Mouse (Mus musculus) stomach, embryonic 14.5 days (tissue): Measurements from ENCODE around the gene Dtd2. TPM values are rescaled to one million over a fixed set of nuclear protein-coding genes. Genes with fewer than 3 reads are reported as not detected.

Experiments used
- ATAC-seq: fragments of 200-750 bp; cut with Nextera tagmentation; 2 replicates; pipeline ENCODE4 v1.8.0; 2017; ENCODE audit warnings: low read depth, moderate TSS enrichment; ENCODE audit not compliant: insufficient number of reproducible peaks, insufficient read depth, low FRiP score
- H3K27ac ChIP-seq: fragments of 300-500 bp; sonication (generic); 2 replicates; pipeline ENCODE4 v1.5.1; 2014; ENCODE audit warnings: mild to moderate bottlenecking, low read length, moderate library complexity, mixed read lengths
- H3K27me3 ChIP-seq: fragments of 300-500 bp; sonication (generic); 2 replicates; pipeline ENCODE4 v1.6.1; 2014; ENCODE audit warnings: low read length, control low read depth, mixed read lengths; ENCODE audit not compliant: control insufficient read depth, insufficient read depth
- H3K36me3 ChIP-seq: fragments of 300-500 bp; sonication (generic); 2 replicates; pipeline ENCODE4 v1.6.1; 2014; ENCODE audit warnings: mild to moderate bottlenecking, control low read depth, low read length, moderate library complexity, mixed read lengths; ENCODE audit not compliant: control insufficient read depth, insufficient read depth
- H3K4me1 ChIP-seq: fragments of 300-500 bp; sonication (generic); 2 replicates; pipeline ENCODE4 v1.6.1; 2014; ENCODE audit warnings: low read length, control low read depth, mixed read lengths; ENCODE audit not compliant: control insufficient read depth, insufficient read depth
- H3K4me2 ChIP-seq: fragments of 300-500 bp; sonication (generic); replicated peaks from 2 replicates; pipeline ENCODE4 v1.6.1; 2014; ENCODE audit warnings: low read depth, low read length, control low read depth
- H3K4me3 ChIP-seq: fragments of 300-500 bp; sonication (generic); 2 replicates; pipeline ENCODE4 v1.5.1; 2014; ENCODE audit warnings: low read depth, low read length, control low read depth
- H3K9ac ChIP-seq: fragments of 300-500 bp; sonication (generic); replicated peaks from 2 replicates; pipeline ENCODE4 v1.6.1; 2014; ENCODE audit warnings: low read depth, mild to moderate bottlenecking, control low read depth, low read length, moderate library complexity, mixed read lengths
- H3K9me3 ChIP-seq: fragments of 300-500 bp; sonication (generic); 2 replicates; pipeline ENCODE4 v1.6.1; 2016; ENCODE audit warnings: low read depth, low read length, control low read depth; ENCODE audit not compliant: control insufficient read depth
- WGBS: fragments of 180-500 bp; shearing (Covaris S2); extraction: QIAGEN DNeasy Blood & Tissue Kit; methylation state at CpG from one replicate; pipeline ENCODE4 v1.1.7; 2014; 5-methylcytosine and 5-hydroxymethylcytosine counted together
- polyA plus RNA-seq: library from polyadenylated mRNA; unstranded; fragments of >200 nt; fragmentation: Nextera tagmentation; extraction: Ambion mirVana; gene quantifications from 2 replicates; pipeline ENCODE4 v1.2.1, GENCODE M21; 2014

Dtd2 gene
- polyA plus RNA-seq, 1 experiment from 2014 or later, result 25.4 TPM

- 59% methylated on average over 7 of the region's 7 CpGs for WGBS
- ATAC-seq, result no peak
Measured at GRCm38 (mm10) chr12:52014494-52015029, 8.3 kb upstream of the Dtd2 start.

GRCm38 (mm10) chr12:52014044-52014443 lies 7.7 kb upstream of the Dtd2 start:
- H3K4me3 ChIP-seq, result no peak overlapping the region
- no peak for ATAC-seq
- no peaks in the 10 kb centered on the region for H3K36me3 ChIP-seq
- no peak overlapping the region for H3K27ac ChIP-seq
- no peaks in the 10 kb centered on the region for H3K27me3 ChIP-seq
- 79% methylated on average over 11 of the region's 11 CpGs for WGBS
- H3K9ac ChIP-seq, result no peak overlapping the region
- H3K4me2 ChIP-seq, result no peak overlapping the region
- H3K4me1 ChIP-seq, result 0 out of 2 replicates have a peak, but pooled peaks cover 8% of the 10 kb centered on the region
- H3K9me3 ChIP-seq, result no peaks in the 10 kb centered on the region

More at GRCm38 (mm10) chr12:52014494-52015029, 8.3 kb upstream of the Dtd2 start:
- Histone ChIP-seq H3K4me2 (no peak overlapping the region), H3K27ac (no peak overlapping the region), H3K27me3 (no peaks in the 10 kb centered on the region), H3K36me3 (no peaks in the 10 kb centered on the region), H3K9ac (no peak overlapping the region), H3K4me3 (no peak overlapping the region), H3K4me1 (0 out of 2 replicates have a peak, but pooled peaks cover 8% of the 10 kb centered on the region), H3K9me3 (no peaks in the 10 kb centered on the region)

- Histone ChIP-seq H3K9me3 (no peaks in the 10 kb centered on the region), H3K9ac (no peak overlapping the region), H3K36me3 (no peaks in the 10 kb centered on the region), H3K4me3 (no peak overlapping the region), H3K4me2 (peak overlapping the region; percentile 21; the same call in 1 of the 2 replicates), H3K27me3 (no peaks in the 10 kb centered on the region), H3K27ac (no peak overlapping the region), H3K4me1 (0 out of 2 replicates have a peak, but pooled peaks cover 8% of the 10 kb centered on the region)
- ATAC-seq, result no peak
- 14% methylated on average over 9 of the region's 9 CpGs for WGBS
Measured at GRCm38 (mm10) chr12:52013274-52013673, 7.0 kb upstream of the Dtd2 start.

- H3K27ac ChIP-seq, result no peak overlapping the region
- H3K9me3 ChIP-seq, result no peaks in the 10 kb centered on the region
- no peak overlapping the region for H3K4me3 ChIP-seq
- no peak overlapping the region for H3K9ac ChIP-seq
- WGBS, result 54% methylated on average over 8 of the region's 8 CpGs
- no peaks in the 10 kb centered on the region for H3K36me3 ChIP-seq
- H3K4me2 ChIP-seq, result no peak overlapping the region
- ATAC-seq, result no peak
- no peaks in the 10 kb centered on the region for H3K27me3 ChIP-seq
- H3K4me1 ChIP-seq, result 0 out of 2 replicates have a peak, but pooled peaks cover 8% of the 10 kb centered on the region
Measured at GRCm38 (mm10) chr12:52012159-52012558, 5.9 kb upstream of the Dtd2 start.

- 65% methylated on average over 2 of the region's 2 CpGs for WGBS
- no peak for ATAC-seq
- 0 out of 2 replicates have a peak, but pooled peaks cover 8% of the 10 kb centered on the region for H3K4me1 ChIP-seq
Measured at GRCm38 (mm10) chr12:52010630-52010961, 4.3 kb upstream of the Dtd2 start.

GRCm38 (mm10) chr12:52009928-52010629 lies 3.8 kb upstream of the Dtd2 start:
- no peaks in the 10 kb centered on the region for H3K9me3 ChIP-seq
- H3K4me1 ChIP-seq, result 0 out of 2 replicates have a peak, but pooled peaks cover 8% of the 10 kb centered on the region
- no peak overlapping the region for H3K4me2 ChIP-seq
- ATAC-seq, result no peak
- no peak overlapping the region for H3K9ac ChIP-seq
- H3K27me3 ChIP-seq, result no peaks in the 10 kb centered on the region
- 71% methylated on average over 15 of the region's 15 CpGs for WGBS
- no peaks in the 10 kb centered on the region for H3K36me3 ChIP-seq
- H3K27ac ChIP-seq, result no peak overlapping the region
- H3K4me3 ChIP-seq, result no peak overlapping the region

More at GRCm38 (mm10) chr12:52010630-52010961, 4.3 kb upstream of the Dtd2 start:
- H3K9ac ChIP-seq, result no peak overlapping the region
- H3K36me3 ChIP-seq, result no peaks in the 10 kb centered on the region
- no peak overlapping the region for H3K4me3 ChIP-seq
- no peak overlapping the region for H3K4me2 ChIP-seq
- no peaks in the 10 kb centered on the region for H3K27me3 ChIP-seq
- H3K9me3 ChIP-seq, result no peaks in the 10 kb centered on the region
- H3K27ac ChIP-seq, result no peak overlapping the region

GRCm38 (mm10) chr12:52006633-52006994 lies 313 bp upstream of the Dtd2 start:
- Histone ChIP-seq H3K27me3 (no peaks in the 10 kb centered on the region), H3K9me3 (no peaks in the 10 kb centered on the region), H3K4me2 (peak overlapping the region; percentile 62), H3K9ac (no peak overlapping the region), H3K36me3 (no peaks in the 10 kb centered on the region), H3K4me1 (no peaks in the 10 kb centered on the region), H3K4me3 (peak overlapping the region; percentile 57), H3K27ac (no peak overlapping the region)
- WGBS, result 51% methylated on average over 5 of the region's 5 CpGs
- ATAC-seq, result peak; percentile 72; the same call in 1 of the 2 replicates

GRCm38 (mm10) chr12:52002746-52003145 lies 3.6 kb downstream of the Dtd2 start:
- Histone ChIP-seq H3K4me1 (no peaks in the 10 kb centered on the region), H3K4me2 (no peak overlapping the region), H3K9ac (no peak overlapping the region), H3K27ac (no peak overlapping the region), H3K4me3 (no peak overlapping the region), H3K9me3 (no peaks in the 10 kb centered on the region), H3K27me3 (no peaks in the 10 kb centered on the region), H3K36me3 (peaks cover 15% of the 10 kb centered on the region)
- no peak for ATAC-seq
- WGBS, result 93% methylated on average over 3 of the region's 3 CpGs
